Mouse (Mus musculus): Measurements from ENCODE around the gene Dppa3. TPM values are rescaled to one million over a fixed set of nuclear protein-coding genes. Genes with fewer than 3 reads are reported as not detected.

The Dppa3 gene
- total and polyA plus RNA-seq, 3 experiments = not detected

DNA sequence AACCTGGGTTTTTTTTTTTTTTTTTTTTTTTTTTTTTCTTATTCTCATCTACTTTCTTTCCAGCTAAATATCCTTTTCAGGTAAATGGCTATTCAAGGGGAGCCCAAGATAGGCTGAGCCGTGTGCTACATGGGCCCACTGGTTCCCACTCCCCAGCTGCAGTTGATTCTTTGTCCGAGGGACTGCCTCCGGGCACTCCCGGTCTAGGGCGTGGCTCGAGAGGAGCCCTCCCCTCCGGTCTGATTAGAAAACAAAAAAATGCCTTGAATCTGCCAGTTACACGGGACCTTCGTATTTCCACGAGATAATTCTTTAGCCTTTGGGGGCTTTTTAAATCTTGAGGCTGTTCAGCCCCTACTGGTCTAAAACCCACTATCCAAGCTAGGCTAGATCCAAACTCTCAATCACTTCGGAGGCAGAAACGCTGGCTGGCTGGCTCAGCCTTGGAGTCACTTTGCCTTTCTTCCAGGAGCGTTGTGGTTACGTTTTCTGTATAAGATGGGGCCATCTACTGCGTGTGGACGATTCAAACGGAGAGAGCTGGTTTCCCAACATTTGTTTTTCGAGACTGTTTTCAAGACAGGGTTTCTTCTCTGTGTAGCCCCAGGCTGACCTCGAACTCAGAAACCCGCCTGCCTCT, 1.4 kb downstream of the Dppa3 start (continued):
- no peak for TF ChIP-seq SMC3 (IDR thresholded peaks at IDR 0.05; ENCODE audit: low read depth, low read length)

DNA sequence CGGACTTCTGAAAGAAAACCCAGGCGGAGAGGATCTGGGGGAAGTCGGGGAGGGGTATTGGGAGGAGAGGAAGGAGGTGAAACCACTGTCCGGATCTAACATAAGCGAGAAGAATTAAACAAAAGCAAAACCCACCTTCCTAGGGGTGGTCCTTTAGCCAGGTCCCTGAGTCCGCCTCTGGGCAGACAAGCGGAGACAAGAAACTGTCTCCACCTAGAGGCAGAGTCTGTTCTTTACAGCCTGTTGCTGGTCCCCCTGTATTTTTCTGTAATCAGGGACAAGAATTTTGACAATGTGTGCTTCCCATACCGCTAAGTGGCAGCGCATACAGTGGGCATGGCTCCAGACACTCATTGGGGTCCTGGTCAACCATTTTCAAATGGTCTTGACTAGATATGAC, 7.2 kb downstream of the Dppa3 start:
- Histone ChIP-seq H3K9ac (ENCODE audit: control insufficient read depth, low read depth, low read length, poor library complexity, severe bottlenecking) (no peak overlapping the region), H3K79me2 (ENCODE audit: control insufficient read depth, insufficient read depth, low read length, poor library complexity) (no peaks in the 10 kb centered on the region), H3K27ac (ENCODE audit: control insufficient read depth, low read depth, low read length) (no peak overlapping the region), H3K9me3 (replicated peaks; ENCODE audit: insufficient read depth, low read length) (no peaks in the 10 kb centered on the region), H3K4me1 (ENCODE audit: control insufficient read depth in 1 of 2, insufficient read depth in 2 of 2, low read length in 2 of 2) (no peaks in the 10 kb centered on the region), H3K27me3 (ENCODE audit: control insufficient read depth in 1 of 2, insufficient read depth in 2 of 2, low read length in 2 of 2) (peaks cover 0 to 3% of the 10 kb centered on the region in 2 experiments; a peak in 2 of 4 replicates), H3K36me3 (ENCODE audit: control insufficient read depth in 1 of 2, insufficient read depth in 2 of 2, low read length in 2 of 2) (no peaks in the 10 kb centered on the region), H3K4me3 (ENCODE audit: control insufficient read depth in 1 of 2, insufficient read depth in 1 of 2, low read depth in 2 of 2, low read length in 2 of 2) (no peak overlapping the region)
- peak; percentile 43 for DNase-seq (ENCODE audit: low read depth, low spot score)
- TF ChIP-seq MAFK (IDR thresholded peaks at IDR 0.05; ENCODE audit: borderline replicate concordance, low read depth, low read length) = no peak
- TF ChIP-seq SMC3 (IDR thresholded peaks at IDR 0.05; ENCODE audit: low read depth, low read length) = peak; percentile 58
- no peak for TF ChIP-seq USF1 (IDR thresholded peaks at IDR 0.05; ENCODE audit: low read depth, low read length)
- no peak for TF ChIP-seq KAT2A (conservative IDR thresholded peaks at IDR 0.05; ENCODE audit: low read depth, low read length)
- no peak for TF ChIP-seq CHD2 (IDR thresholded peaks at IDR 0.05; ENCODE audit: low read length)
- no peak for TF ChIP-seq ETS1 (IDR thresholded peaks at IDR 0.05; ENCODE audit: low read depth, low read length)
- TF ChIP-seq TBP (IDR thresholded peaks at IDR 0.05; ENCODE audit: low read depth, low read length) = no peak
- no peak for TF ChIP-seq NRF1 (IDR thresholded peaks at IDR 0.05; ENCODE audit: insufficient read depth, low read depth, low read length, poor library complexity, severe bottlenecking)
- no peak for TF ChIP-seq ZC3H11A (IDR thresholded peaks at IDR 0.05; ENCODE audit: low read depth, low read length)
- TF ChIP-seq ZMIZ1 (IDR thresholded peaks at IDR 0.05; ENCODE audit: low read depth, low read length) = no peak
- TF ChIP-seq ZKSCAN1 (IDR thresholded peaks at IDR 0.05; ENCODE audit: low read depth, low read length) = no peak
- no peak for TF ChIP-seq GABPA (IDR thresholded peaks at IDR 0.05; ENCODE audit: low read depth, low read length)
- peak; percentile 44 for TF ChIP-seq RAD21 (IDR thresholded peaks at IDR 0.05; ENCODE audit: low read depth, low read length)
- no peak for TF ChIP-seq TCF12 (IDR thresholded peaks at IDR 0.05; ENCODE audit: low read depth, low read length)
- no peak for TF ChIP-seq TAL1 (IDR thresholded peaks at IDR 0.05; ENCODE audit: low read length)
- no peak for TF ChIP-seq MYB (IDR thresholded peaks at IDR 0.05; ENCODE audit: low read depth, low read length)
- TF ChIP-seq MXI1 (IDR thresholded peaks at IDR 0.05; ENCODE audit: low read depth, low read length) = no peak
- TF ChIP-seq USF2 (IDR thresholded peaks at IDR 0.05; ENCODE audit: borderline replicate concordance in 1 of 2, insufficient read depth in 1 of 2, low read depth in 1 of 2, low read length in 2 of 2) = no peak
- TF ChIP-seq ZNF384 (IDR thresholded peaks at IDR 0.05; ENCODE audit: low read depth, low read length) = no peak
- no peak for TF ChIP-seq SIN3A (IDR thresholded peaks at IDR 0.05; ENCODE audit: low read length)
- TF ChIP-seq CTCF (IDR thresholded peaks at IDR 0.05 in 2 of 3, conservative IDR thresholded peaks at IDR 0.05 in 1 of 3; ENCODE audit: control insufficient read depth in 1 of 3, insufficient read depth in 1 of 3, low read depth in 2 of 3, low read length in 3 of 3, poor library complexity in 1 of 3, severe bottlenecking in 1 of 3) = peak; percentile 28 to 63 (median 43)
- no peak for TF ChIP-seq BHLHE40 (IDR thresholded peaks at IDR 0.05; ENCODE audit: borderline replicate concordance, low read depth, low read length)
- TF ChIP-seq MEF2A (IDR thresholded peaks at IDR 0.05; ENCODE audit: extremely low read depth, insufficient replicate concordance, low read depth, low read length, poor library complexity, severe bottlenecking) = no peak
- no peak for TF ChIP-seq EP300 (IDR thresholded peaks at IDR 0.05; ENCODE audit: low read depth in 1 of 2, low read length in 2 of 2)
- TF ChIP-seq CHD1 (IDR thresholded peaks at IDR 0.05; ENCODE audit: low read depth, low read length) = no peak
- TF ChIP-seq E2F4 (IDR thresholded peaks at IDR 0.05; ENCODE audit: borderline replicate concordance, low read depth, low read length) = no peak
